Mouse (Mus musculus) forelimb bud, embryonic 11.5 days (tissue): ENCODE results near the gene Olfr402.
"Not testable (repeated sequence)": the region's sequence is repeated elsewhere in the genome, so short reads cannot be mapped to it uniquely, and the experiment has no call there.

ENCODE experiments used
- DNase-seq: peaks from one replicate; pipeline ENCODE4 v3.0.0-alpha.2; 2012; ENCODE audit warnings: low read depth, low spot score

Olfr402 gene

GRCm38 (mm10) chr11:74153229-74153628, at the start of gene Olfr402:
Gene Olfr402, plus strand, starts transcription at chr11:74153529.
- DNase-seq: no peak

GRCm38 (mm10) chr11:74105066-74105465, 48.3 kb upstream of the Olfr402 start:
- no peak for DNase-seq

GRCm38 (mm10) chr11:74113412-74113811, 39.9 kb upstream of the Olfr402 start, which contains the start of gene Olfr401:
Gene Olfr401, plus strand, starts transcription at chr11:74113712.
- no peak for DNase-seq

- DNase-seq: not testable (repeated sequence)
Measured at GRCm38 (mm10) chr11:74140001-74140400, 13.3 kb upstream of the Olfr402 start.

- DNase-seq: no peak
Measured at GRCm38 (mm10) chr11:74145866-74146265, 7.5 kb upstream of the Olfr402 start.

- DNase-seq: no peak
Measured at GRCm38 (mm10) chr11:74168771-74169170, 15.4 kb downstream of the Olfr402 start.

- DNase-seq: no peak
Measured at GRCm38 (mm10) chr11:74183168-74183567, 29.8 kb downstream of the Olfr402 start.

GRCm38 (mm10) chr11:74183745-74184144, 30.4 kb downstream of the Olfr402 start:
- DNase-seq: no peak

- no peak for DNase-seq
Measured at GRCm38 (mm10) chr11:74185949-74186348, 32.6 kb downstream of the Olfr402 start, which contains the start of gene Olfr403. Gene Olfr403, plus strand, starts transcription at chr11:74186249.
